Mouse (Mus musculus): ENCODE results near the gene Bpgm.

GRCm38 (mm10) chr6:34452963-34453770 lies 22.8 kb upstream of the Bpgm start:
- no peak for TF ChIP-seq CTCF (IDR thresholded peaks at IDR 0.05; ENCODE audit: low read depth, low read length)
- TF ChIP-seq POLR2A (IDR thresholded peaks at IDR 0.05; ENCODE audit: borderline replicate concordance, low read depth, low read length): no peak
